Mouse (Mus musculus) cerebellum, postnatal 10 days (tissue): ENCODE results near the gene Dnmbp.

ENCODE experiments used
- DNase-seq, 2 experiments: peaks; one replicate each; pipeline ENCODE4 v3.0.0; 2021; ENCODE audit warnings: mixed read lengths in 2 of 2

Gene Dnmbp

GRCm38 (mm10) chr19:43874351-43874750 is 65.6 kb downstream of the Dnmbp start:
- DNase-seq, result no peak

DNA sequence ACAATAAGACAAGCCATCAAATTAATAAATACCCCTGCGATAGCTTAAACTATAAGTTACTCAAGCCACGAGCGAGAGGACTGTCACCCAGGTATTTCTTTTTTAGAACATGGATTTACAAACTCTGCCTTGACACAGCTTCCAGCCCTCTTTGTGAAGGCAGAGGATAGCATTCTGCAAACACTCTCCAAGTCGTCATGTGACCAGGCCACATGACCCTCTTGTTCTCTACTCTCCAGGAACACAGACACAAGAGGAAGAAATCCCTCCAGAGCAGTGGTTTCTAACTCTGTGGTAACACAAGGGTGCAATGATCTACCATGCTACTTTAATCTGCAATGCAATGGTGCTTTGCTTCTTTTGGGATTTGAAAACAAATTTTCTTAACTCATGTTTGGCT is 69.6 kb downstream of the Dnmbp start:
- no peak for DNase-seq

GRCm38 (mm10) chr19:43857347-43857746 is 82.6 kb downstream of the Dnmbp start:
- DNase-seq, result no peak

DNA sequence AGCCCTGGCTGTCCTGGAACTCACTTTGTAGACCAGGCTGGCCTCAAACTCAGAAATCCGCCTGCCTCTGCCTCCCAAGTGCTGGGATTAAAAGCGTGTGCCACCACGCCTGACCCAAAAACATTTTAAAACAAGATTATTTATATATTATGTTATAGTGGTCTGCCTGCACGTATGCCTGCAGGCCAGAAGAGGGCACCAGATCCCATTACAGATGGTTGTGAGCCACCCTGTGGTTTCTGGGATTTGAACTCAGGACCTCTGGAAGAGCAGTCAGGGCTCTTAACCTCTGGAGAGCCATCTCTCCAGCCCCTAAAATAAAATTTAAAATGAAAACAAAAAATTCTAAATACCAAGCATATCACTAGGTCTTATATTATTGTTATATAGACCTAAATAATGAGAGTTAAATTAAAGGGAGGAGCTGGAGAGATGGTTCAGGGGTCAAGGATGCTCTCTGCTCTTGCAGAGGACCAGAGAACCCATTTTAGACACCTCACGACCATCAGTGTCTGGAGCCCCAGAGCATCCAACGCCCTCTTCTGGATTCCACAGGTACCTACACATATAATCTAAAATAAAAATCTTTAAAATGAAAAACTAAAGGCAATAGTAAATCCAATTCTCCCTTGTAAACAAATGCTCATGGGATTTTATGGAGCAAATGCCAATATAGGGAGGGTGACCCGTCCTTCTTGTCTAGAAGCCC is 87.0 kb downstream of the Dnmbp start:
- DNase-seq, result peak in 1 of 2 experiments; percentile 23

- DNase-seq, result peak in 1 of 2 experiments; percentile 9
Measured at GRCm38 (mm10) chr19:43851996-43852630, 87.9 kb downstream of the Dnmbp start.

DNA sequence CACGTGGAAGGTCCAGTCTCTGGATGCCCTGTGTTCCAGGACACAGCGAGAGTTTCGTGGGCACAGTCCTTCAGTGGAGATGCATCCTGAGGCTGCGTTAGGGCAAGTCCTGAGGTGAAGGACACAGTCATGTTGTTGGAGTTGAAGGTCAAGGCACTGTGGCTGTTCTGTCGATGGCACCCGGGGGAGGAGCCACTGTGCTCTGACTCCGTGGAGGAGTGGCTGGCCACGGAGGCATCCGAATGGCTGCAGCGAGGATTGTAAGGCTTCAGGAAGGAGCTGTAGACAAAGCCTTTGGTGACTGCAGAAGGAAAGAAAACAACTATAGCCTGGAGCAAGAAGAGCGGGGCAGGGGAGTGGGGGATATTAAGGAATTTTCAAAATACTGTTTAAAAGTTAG is 90.0 kb downstream of the Dnmbp start:
- DNase-seq, result no peak

- no peak for DNase-seq
Measured at GRCm38 (mm10) chr19:43847966-43848365, 92.0 kb downstream of the Dnmbp start.

DNA sequence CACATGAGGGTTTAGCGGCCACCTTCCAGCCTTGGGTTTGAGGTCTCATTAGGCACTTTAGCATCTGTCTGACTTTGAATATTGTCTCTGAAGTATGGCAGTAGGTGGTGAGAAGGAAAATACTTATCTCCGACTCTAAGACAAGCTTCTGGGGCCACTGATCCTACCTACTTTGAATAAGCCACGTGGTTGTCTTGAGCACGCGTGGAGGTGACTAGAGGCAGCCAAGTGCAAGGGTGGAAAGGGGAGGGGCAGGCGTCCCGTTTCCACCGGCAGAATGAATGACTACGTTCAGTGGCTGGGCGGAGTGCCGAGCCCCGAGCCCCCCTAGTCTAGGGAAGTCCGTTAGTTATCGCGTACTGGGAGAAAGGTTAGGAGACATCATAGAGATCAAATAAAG is 92.9 kb downstream of the Dnmbp start:
- DNase-seq, result no peak

GRCm38 (mm10) chr19:43845331-43845908 is 94.6 kb downstream of the Dnmbp start:
- no peak for DNase-seq

GRCm38 (mm10) chr19:43843184-43843583 is 96.8 kb downstream of the Dnmbp start:
- no peak for DNase-seq

GRCm38 (mm10) chr19:43832425-43833069 is 107.4 kb downstream of the Dnmbp start:
- DNase-seq, result peak; percentile 89 to 91

DNA sequence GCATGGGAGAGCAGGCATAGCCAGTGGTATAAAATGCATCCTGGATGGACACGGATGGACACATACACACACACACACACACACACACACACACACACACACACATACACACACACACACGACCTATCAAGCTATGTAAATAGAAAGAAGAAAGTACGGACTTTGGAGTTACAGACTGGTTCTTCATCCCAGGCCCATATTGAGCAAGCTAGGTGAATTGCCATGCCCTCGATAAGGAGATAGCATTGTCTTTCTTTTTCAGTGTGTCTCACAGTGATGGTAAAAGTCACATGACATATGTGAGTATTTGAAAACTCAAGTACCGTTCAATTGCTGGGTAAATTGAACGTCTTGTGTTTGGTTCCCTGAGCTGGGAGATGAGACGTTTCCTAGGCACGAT is 113.1 kb downstream of the Dnmbp start:
- DNase-seq, result no peak

DNA sequence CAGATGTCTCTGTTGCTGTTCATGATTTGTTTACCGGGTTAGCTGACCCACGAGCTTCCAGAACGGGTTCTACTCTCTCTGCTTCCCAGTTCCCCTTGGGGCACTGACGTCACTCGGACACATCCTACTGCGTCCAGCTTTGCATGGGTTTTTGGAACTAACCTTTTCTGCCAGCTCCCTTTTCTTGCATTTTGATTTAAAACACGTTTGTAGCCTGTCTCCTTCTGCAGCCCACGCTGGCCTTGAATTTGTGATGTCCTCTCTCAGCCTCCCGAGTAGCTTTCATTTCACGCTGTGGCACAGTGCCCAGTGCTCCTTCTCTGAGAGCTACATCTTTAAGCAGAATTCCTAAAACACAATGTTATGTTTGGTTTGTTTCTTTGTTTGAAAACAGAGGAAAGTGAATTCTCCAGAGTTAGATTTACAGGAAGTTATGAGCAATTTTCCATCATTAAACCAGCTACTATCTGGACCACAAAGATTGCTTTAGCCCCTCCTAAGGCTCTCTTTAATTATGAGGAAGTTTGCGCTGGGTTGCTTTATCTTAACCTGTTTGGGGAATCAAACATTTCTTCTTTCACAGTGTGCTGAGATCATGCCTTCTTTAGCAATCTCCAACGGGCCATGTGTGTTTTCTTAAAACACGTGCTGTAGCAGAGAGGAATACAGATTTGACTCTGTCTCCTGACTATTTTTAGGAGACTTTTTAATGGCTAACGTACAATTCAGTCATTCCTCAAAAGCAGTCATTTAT is 124.2 kb downstream of the Dnmbp start:
- DNase-seq, result peak; percentile 21 to 30

- DNase-seq, result no peak
Measured at GRCm38 (mm10) chr19:43813315-43813714, 126.7 kb downstream of the Dnmbp start.

DNA sequence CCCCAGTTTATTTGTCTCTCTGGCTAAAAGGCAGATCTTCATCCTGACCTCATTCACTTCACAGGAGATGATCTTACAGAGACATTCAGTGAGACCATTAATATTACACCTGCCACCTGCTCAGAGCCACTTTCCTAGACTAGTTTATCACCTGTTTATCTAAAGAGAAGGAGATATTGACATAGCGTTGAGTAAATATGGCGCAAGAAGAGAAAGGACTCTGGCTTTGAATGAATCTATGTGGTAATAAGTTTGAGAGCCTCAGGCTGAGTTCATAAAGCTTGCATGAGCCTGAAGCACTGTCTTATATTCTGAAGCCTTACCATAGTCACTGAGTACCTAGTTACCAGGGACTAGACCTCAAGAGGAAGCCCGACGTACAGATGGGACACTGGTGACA is 128.6 kb downstream of the Dnmbp start:
- no peak for DNase-seq

GRCm38 (mm10) chr19:43809331-43809730 is 130.7 kb downstream of the Dnmbp start:
- DNase-seq, result no peak

DNA sequence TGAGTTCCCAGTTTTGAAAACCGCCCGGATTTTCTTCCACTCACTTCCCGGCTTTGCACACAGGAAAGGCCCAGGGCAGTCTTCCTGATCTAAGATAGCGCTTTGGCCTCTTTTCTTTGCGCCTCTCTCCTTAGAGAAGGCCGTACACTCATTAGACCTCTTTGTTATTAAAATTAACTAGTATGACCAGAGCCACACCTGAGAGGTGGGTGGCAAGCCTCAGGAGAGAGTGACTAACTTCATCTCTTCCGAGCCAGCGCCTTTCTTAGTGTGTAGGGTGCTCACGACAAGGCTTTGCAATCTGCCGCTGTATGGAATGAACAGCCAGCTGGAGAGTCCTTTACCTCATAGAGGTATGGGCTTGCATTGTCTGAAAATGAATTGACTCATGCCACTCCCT is 136.1 kb downstream of the Dnmbp start:
- no peak for DNase-seq

GRCm38 (mm10) chr19:43801427-43802051 is 138.5 kb downstream of the Dnmbp start:
- DNase-seq, result no peak

GRCm38 (mm10) chr19:43797216-43797615 is 142.8 kb downstream of the Dnmbp start:
- DNase-seq, result no peak
